Mouse (Mus musculus): ENCODE measurements around the gene Sh3gl3. TPM values are rescaled to one million over a fixed set of nuclear protein-coding genes. Genes with fewer than 3 reads are reported as not detected.

Sh3gl3 gene
- polyA plus RNA-seq, 1 experiment from 2014 or later = 0.22 TPM

DNA sequence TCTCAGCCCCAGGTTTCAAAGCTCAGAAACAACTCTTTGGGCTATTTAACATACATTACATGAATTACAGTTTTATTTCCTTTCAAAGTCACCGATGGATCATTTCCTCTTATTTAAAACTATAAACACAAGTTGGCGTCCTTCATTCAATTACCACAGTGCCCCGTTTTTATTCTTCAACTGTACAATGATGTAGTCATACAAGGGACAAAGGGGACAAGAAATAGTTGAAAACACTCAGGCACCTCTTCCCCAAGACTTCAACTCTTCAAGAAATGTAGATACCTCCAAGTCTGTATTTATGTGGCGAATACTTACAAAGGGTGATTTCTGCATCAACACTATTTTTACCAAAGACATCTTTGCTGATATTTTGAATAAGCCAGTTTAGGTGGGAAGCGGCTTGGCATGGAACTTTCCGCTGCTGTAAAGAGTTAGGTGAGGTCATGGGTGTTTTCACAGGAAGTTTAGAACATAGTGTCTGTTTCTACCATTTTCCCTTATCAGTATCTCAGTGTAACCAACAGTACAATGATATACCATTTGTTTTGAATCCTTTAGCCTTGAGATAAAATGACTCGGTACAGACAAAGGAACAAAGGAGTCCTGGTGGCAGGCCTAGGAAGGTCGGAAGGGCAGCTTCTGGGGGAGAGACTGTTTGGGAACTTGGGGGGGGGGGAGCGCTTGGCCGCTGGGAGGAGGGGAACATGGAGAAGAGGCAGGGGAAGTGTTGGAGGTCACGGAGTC, 62.7 kb downstream of the Sh3gl3 start:
- H3K4me1 ChIP-seq (replicated peaks) = no peaks in the 10 kb centered on the region
- no peaks in the 10 kb centered on the region for H3K36me3 ChIP-seq (replicated peaks)
- no peak overlapping the region for H3K27ac ChIP-seq (replicated peaks)
- no peak overlapping the region for H3K4me2 ChIP-seq
- no peaks in the 10 kb centered on the region for H3K27me3 ChIP-seq
- WGBS (ENCODE audit: insufficient replicate concordance) = 63% methylated on average over 11 of the region's 11 CpGs
- H3K9me3 ChIP-seq (replicated peaks) = no peaks in the 10 kb centered on the region
- no peak overlapping the region for H3K9ac ChIP-seq
- H3K4me3 ChIP-seq (replicated peaks) = no peak overlapping the region
- ATAC-seq (ENCODE audit: insufficient read depth) = no peak

DNA sequence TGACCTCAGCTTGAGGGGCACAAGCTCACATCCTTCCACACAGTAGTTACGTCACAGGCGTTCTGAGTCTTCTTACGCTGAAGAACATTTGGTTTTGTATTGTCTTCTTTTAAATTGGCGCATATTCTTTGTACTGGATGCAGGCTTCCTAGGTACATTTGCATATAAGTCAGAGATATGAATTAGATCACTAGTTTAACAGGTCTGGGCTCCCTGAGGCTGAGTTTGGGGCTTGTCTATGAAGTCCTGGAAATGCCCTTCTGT, 63.2 kb downstream of the Sh3gl3 start:
- WGBS (ENCODE audit: insufficient replicate concordance) = 76% methylated on average over 4 of the region's 4 CpGs
- Histone ChIP-seq H3K36me3 (replicated peaks) (no peaks in the 10 kb centered on the region), H3K27me3 (no peaks in the 10 kb centered on the region), H3K9me3 (replicated peaks) (no peaks in the 10 kb centered on the region), H3K4me2 (no peak overlapping the region), H3K4me3 (replicated peaks) (no peak overlapping the region), H3K27ac (replicated peaks) (no peak overlapping the region), H3K4me1 (replicated peaks) (no peaks in the 10 kb centered on the region), H3K9ac (no peak overlapping the region)
- ATAC-seq (ENCODE audit: insufficient read depth) = no peak

DNA sequence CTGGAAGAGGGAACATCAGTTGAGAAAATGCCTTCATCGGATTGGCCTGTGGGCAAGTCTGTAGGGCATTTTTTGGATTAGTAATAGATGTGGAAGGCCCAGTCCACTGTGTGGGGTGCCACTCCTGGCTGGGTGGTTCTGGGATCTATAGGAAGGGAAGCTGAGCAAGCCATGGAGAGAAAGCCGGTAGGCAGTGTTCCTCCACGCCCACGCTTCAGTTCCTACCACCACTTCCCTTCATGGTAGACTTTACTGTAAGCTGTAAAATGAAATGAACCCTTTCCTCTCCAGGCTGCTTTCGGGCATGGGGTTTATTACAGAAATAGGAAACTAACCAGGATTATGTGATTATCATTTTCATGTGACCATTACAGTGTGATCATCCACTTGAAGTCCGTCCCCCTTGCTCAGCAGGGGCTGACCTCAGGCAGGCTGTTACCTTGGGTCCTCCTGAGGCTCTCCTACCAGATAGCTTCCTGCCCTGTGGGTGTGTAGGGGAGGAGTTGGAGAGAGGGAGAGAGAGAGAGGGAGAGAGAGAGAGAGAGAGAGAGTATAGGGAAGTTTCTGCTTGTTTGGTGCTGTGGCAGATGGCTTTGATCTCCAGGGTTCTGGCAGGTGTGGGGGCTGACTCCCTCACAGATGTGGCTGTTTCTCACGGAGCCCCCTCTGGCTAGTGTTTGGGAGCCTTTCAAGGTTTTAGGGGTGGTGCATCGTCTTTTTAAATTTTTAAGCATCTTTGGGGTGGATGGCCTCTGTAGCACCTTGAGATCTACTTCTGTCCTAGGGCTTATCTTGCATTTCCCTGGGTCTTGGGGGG, 67.0 kb downstream of the Sh3gl3 start:
- no peak for ATAC-seq (ENCODE audit: insufficient read depth)
- no peak overlapping the region for H3K9ac ChIP-seq
- H3K27ac ChIP-seq (replicated peaks) = no peak overlapping the region
- WGBS (ENCODE audit: insufficient replicate concordance) = 40% methylated on average over 8 of the region's 8 CpGs
- no peak overlapping the region for H3K4me3 ChIP-seq (replicated peaks)
- H3K4me1 ChIP-seq (replicated peaks) = no peaks in the 10 kb centered on the region
- H3K36me3 ChIP-seq (replicated peaks) = no peaks in the 10 kb centered on the region
- no peak overlapping the region for H3K4me2 ChIP-seq
- H3K27me3 ChIP-seq = no peaks in the 10 kb centered on the region
- no peaks in the 10 kb centered on the region for H3K9me3 ChIP-seq (replicated peaks)

DNA sequence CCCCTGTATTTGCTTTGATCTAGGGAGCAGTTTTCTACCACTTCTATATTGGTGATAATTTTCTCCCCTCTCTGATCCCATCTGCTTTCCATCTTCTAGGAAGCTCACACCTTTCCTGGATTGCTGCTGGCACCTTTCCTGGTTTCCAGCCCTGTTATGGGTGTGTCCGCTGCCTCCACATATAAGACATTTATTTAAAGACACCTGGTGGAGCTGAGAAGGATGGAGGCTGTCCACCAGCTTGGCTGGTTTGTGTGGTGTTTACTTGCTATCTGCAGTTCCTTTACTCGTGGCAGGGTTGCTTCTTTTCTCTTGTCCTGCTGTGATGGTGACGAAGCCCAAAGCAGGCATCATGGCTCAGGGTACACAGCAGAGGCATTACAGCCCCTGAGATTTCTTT, 71.1 kb downstream of the Sh3gl3 start:
- 54% methylated on average over 3 of the region's 3 CpGs for WGBS (ENCODE audit: insufficient replicate concordance)
- H3K4me1 ChIP-seq (replicated peaks) = no peaks in the 10 kb centered on the region
- no peaks in the 10 kb centered on the region for H3K9me3 ChIP-seq (replicated peaks)
- no peak for ATAC-seq (ENCODE audit: insufficient read depth)
- H3K36me3 ChIP-seq (replicated peaks) = no peaks in the 10 kb centered on the region
- no peak overlapping the region for H3K9ac ChIP-seq
- H3K27ac ChIP-seq (replicated peaks) = no peak overlapping the region
- H3K4me3 ChIP-seq (replicated peaks) = no peak overlapping the region
- no peak overlapping the region for H3K4me2 ChIP-seq
- H3K27me3 ChIP-seq = no peaks in the 10 kb centered on the region

DNA sequence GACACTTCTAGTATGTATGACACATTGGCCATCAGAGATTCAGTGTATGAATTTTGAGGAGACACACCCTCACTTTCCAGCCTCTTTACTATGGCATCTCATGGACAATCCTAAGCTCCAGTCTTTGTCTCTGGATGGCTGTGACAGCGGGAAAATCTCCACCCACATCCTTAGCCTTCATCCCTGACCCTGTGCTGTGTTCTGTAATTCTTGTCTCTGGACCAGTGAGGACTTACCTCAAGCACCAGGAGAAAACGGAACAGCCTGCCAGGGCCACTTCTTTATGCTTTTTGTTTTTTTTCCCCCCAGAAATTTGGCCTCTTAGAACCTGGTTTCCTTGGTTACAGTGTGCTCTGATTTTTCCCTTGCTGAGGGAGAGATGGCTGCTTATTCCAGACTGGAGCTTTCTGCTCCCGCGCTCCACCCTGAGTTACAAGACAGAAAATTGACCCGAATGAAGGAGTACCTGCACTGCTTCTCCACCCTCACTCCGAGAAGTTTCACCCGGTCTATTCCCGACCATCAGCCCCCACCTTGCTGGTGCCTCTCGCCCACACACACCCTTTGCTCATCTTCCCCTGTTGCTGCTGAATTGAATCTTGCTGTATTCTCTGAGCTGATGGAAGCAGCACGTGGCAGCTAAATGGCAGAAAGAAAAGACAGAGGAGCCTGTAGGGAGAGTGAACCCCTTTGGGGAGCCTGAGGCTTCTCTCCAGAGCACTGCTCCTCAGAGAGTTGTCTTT, 75.5 kb downstream of the Sh3gl3 start:
- H3K4me1 ChIP-seq (replicated peaks) = no peaks in the 10 kb centered on the region
- 64% methylated on average over 10 of the region's 10 CpGs for WGBS (ENCODE audit: insufficient replicate concordance)
- no peak for ATAC-seq (ENCODE audit: insufficient read depth)
- no peaks in the 10 kb centered on the region for H3K36me3 ChIP-seq (replicated peaks)
- no peaks in the 10 kb centered on the region for H3K27me3 ChIP-seq
- no peak overlapping the region for H3K4me2 ChIP-seq
- no peak overlapping the region for H3K4me3 ChIP-seq (replicated peaks)
- no peak overlapping the region for H3K9ac ChIP-seq
- no peaks in the 10 kb centered on the region for H3K9me3 ChIP-seq (replicated peaks)
- H3K27ac ChIP-seq (replicated peaks) = no peak overlapping the region

DNA sequence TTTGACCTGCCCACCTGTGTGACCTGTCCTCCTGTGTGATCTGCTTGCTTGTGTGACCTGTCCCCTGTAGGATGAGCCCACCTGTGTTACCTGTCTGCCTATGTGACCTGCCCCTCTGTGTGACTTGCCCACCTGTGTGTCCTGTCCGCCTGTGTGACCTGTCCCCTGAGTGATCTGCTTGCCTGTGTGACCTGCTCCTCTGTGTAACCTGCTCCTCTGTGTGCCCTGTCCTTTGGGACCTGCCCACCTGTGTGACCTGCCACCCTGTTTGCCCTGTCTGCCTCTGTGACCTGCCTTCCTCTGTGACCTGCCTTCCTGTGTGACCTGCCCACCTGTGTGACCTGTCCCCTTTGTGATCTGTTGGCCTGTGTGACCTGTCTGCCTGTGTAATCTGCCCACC, 79.7 kb downstream of the Sh3gl3 start:
- Histone ChIP-seq H3K4me1 (replicated peaks) (no peaks in the 10 kb centered on the region), H3K9me3 (replicated peaks) (no peaks in the 10 kb centered on the region), H3K9ac (no peak overlapping the region), H3K36me3 (replicated peaks) (no peaks in the 10 kb centered on the region), H3K27me3 (no peaks in the 10 kb centered on the region), H3K4me3 (replicated peaks) (no peak overlapping the region), H3K27ac (replicated peaks) (no peak overlapping the region), H3K4me2 (no peak overlapping the region)
- ATAC-seq (ENCODE audit: insufficient read depth) = no peak
- 37% methylated on average over 1 of the region's 1 CpGs for WGBS (ENCODE audit: insufficient replicate concordance)

DNA sequence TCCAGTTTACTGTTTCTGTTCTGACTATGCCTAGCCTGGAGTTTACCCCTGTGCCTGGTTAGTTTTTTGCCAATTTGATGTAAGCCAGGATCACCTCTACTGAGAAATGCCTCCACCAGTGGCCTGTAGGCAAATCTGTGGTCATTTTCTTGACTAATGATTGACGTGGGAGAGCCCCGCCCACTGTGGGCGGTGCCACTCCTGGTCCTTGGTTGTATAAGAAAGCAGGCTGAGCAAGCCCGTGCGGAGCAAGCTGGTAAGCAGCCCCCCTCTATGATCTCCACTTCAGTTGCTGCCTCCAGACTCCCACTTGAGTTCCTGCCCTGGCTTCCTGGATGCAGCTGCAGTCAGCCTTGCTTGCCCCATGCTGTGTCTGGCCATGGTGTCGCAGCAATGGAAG, 83.3 kb downstream of the Sh3gl3 start:
- WGBS (ENCODE audit: insufficient replicate concordance) = 61% methylated on average over 6 of the region's 6 CpGs
- H3K36me3 ChIP-seq (replicated peaks) = no peaks in the 10 kb centered on the region
- H3K27ac ChIP-seq (replicated peaks) = no peak overlapping the region
- no peak overlapping the region for H3K4me2 ChIP-seq
- no peak overlapping the region for H3K9ac ChIP-seq
- ATAC-seq (ENCODE audit: insufficient read depth) = no peak
- H3K4me3 ChIP-seq (replicated peaks) = no peak overlapping the region
- H3K9me3 ChIP-seq (replicated peaks) = no peaks in the 10 kb centered on the region
- H3K27me3 ChIP-seq = no peaks in the 10 kb centered on the region
- no peaks in the 10 kb centered on the region for H3K4me1 ChIP-seq (replicated peaks)

DNA sequence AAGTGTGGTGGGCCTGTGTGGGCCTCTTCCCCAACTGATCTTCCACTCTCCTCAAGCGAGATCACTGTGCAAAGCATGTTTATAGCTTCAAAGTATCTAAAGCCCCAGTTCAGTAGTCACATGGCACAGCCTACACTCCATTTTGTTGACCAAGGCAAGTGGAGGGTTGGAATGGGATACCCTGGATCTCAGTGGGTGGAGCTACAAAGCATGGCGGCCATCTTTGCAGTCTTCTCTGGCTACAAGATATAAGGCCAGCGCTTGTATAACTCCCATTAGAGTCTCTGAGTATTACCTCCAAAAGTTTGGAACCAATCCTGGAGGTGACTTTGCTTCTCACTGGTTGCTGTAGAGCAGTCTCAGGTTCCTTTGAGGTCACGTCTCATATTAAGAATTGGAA, 83.9 kb downstream of the Sh3gl3 start:
- H3K4me2 ChIP-seq = no peak overlapping the region
- H3K9ac ChIP-seq = no peak overlapping the region
- H3K4me3 ChIP-seq (replicated peaks) = no peak overlapping the region
- no peak for ATAC-seq (ENCODE audit: insufficient read depth)
- no peaks in the 10 kb centered on the region for H3K36me3 ChIP-seq (replicated peaks)
- no peaks in the 10 kb centered on the region for H3K4me1 ChIP-seq (replicated peaks)
- H3K27me3 ChIP-seq = no peaks in the 10 kb centered on the region
- no peaks in the 10 kb centered on the region for H3K9me3 ChIP-seq (replicated peaks)
- 73% methylated on average over 4 of the region's 4 CpGs for WGBS (ENCODE audit: insufficient replicate concordance)
- H3K27ac ChIP-seq (replicated peaks) = no peak overlapping the region

DNA sequence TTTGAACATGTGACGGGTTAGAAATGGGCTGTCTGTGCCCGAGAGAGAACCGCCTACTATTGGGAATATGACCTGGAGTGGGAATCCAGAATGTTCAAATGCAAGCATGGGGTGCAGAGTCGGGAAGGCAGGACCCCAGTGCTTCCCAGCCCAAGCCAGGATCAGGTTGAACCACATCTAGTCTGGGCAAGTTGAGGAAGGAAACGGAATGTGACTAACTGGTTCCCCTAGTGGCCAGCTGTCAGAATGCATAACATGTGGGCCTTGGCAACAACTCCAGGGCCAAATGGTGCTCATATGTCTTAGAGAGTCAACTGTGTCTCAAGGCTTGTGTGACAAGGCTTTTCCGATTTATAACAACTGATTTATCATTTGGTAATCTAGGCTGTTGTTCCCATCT, 86.6 kb downstream of the Sh3gl3 start:
- 64% methylated on average over 6 of the region's 6 CpGs for WGBS (ENCODE audit: insufficient replicate concordance)
- Histone ChIP-seq H3K27ac (replicated peaks) (no peak overlapping the region), H3K9ac (no peak overlapping the region), H3K4me2 (no peak overlapping the region), H3K4me3 (replicated peaks) (no peak overlapping the region), H3K27me3 (no peaks in the 10 kb centered on the region), H3K9me3 (replicated peaks) (no peaks in the 10 kb centered on the region), H3K4me1 (replicated peaks) (no peaks in the 10 kb centered on the region), H3K36me3 (replicated peaks) (no peaks in the 10 kb centered on the region)
- no peak for ATAC-seq (ENCODE audit: insufficient read depth)

DNA sequence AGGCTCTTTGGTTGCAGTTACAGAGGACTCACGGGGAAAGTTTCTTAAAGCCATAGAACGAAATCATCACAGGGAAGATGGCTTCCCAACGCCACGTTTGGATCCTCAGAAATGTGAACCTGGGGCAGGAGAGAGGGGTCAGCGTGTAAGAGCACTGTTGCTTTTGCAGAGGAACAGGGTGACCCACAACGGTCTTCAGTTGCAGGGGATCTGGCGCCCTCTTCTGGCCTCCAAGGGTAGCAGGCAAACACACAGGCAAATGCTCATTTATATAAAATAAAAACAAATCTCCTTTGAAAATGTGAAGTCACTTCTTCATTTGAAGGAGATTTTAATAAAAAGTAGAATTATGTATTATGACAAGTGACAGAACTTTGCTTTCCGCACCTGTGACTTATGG, 89.5 kb downstream of the Sh3gl3 start:
- 18% methylated on average over 8 of the region's 8 CpGs for WGBS (ENCODE audit: insufficient replicate concordance)
- H3K4me3 ChIP-seq (replicated peaks) = no peak overlapping the region
- H3K4me2 ChIP-seq = no peak overlapping the region
- no peaks in the 10 kb centered on the region for H3K36me3 ChIP-seq (replicated peaks)
- no peaks in the 10 kb centered on the region for H3K9me3 ChIP-seq (replicated peaks)
- H3K9ac ChIP-seq = no peak overlapping the region
- no peak for ATAC-seq (ENCODE audit: insufficient read depth)
- no peaks in the 10 kb centered on the region for H3K27me3 ChIP-seq
- no peaks in the 10 kb centered on the region for H3K4me1 ChIP-seq (replicated peaks)
- H3K27ac ChIP-seq (replicated peaks) = no peak overlapping the region

DNA sequence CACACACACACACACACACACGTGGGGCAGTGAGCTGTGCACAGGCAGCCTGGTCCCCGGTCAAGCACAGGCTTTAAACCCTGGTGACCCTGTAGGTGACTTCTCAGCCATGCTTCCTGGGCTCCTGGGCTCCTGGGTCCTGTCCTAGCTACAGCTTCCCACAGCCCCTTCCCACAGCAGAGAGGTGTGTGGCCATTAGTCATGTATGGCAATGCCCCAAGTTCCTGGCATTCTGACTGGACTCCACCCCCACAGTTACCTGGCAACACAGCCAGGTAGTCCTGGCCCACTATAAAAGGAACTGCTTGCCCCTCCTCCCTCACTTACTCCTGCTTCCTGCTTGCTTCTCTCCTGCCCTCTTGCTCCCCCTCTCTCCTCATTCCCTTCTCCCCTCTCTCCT, 90.5 kb downstream of the Sh3gl3 start:
- Histone ChIP-seq H3K36me3 (replicated peaks) (no peaks in the 10 kb centered on the region), H3K4me3 (replicated peaks) (no peak overlapping the region), H3K9me3 (replicated peaks) (no peaks in the 10 kb centered on the region), H3K27me3 (no peaks in the 10 kb centered on the region), H3K4me1 (replicated peaks) (no peaks in the 10 kb centered on the region), H3K4me2 (no peak overlapping the region), H3K27ac (replicated peaks) (no peak overlapping the region), H3K9ac (no peak overlapping the region)
- no peak for ATAC-seq (ENCODE audit: insufficient read depth)
- WGBS (ENCODE audit: insufficient replicate concordance) = 34% methylated on average over 2 of the region's 2 CpGs
